Mouse (Mus musculus): ENCODE measurements around the gene BC005537.
"Not testable (repeated sequence)": the region's sequence is repeated elsewhere in the genome, so short reads cannot be mapped to it uniquely, and the experiment has no call there.

Gene BC005537

GRCm38 (mm10) chr13:24801308-24801921 lies at the start of gene BC005537:
Gene BC005537, plus strand, starts transcription at chr13:24801657.
- DNase-seq (ENCODE audit: low read depth) = no peak

- no peak for DNase-seq (ENCODE audit: low read depth)
Measured at GRCm38 (mm10) chr13:24756756-24757155, 44.7 kb upstream of the BC005537 start.

GRCm38 (mm10) chr13:24757820-24758564 lies 43.5 kb upstream of the BC005537 start:
- no peak for DNase-seq (ENCODE audit: low read depth)

- no peak for DNase-seq (ENCODE audit: low read depth)
Measured at GRCm38 (mm10) chr13:24759451-24759850, 42.0 kb upstream of the BC005537 start.

DNA sequence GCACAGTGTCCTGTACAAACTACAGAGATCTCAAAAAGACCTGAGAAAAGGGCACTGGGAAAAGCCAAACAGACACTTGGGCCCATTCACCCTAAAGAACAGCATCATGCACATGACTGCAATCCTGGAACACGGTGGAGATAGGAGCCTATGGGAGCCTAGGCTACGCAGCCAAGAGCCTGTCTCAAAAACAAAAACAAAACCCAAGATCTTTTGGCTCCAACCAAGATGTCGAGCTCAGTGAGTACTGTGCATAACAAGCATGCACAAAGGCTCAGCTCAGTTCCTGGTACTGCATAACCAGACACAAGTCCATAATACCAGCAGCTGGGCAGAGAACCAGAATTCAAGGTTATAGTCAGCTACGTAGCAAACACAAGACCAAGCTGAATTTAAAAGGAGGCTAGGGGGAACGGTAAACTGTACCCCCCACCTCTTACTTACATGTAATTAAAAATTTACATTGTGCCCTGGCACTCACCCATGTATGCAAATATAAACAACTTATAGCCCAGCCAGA lies 41.0 kb upstream of the BC005537 start:
- no peak for DNase-seq (ENCODE audit: low read depth)

DNA sequence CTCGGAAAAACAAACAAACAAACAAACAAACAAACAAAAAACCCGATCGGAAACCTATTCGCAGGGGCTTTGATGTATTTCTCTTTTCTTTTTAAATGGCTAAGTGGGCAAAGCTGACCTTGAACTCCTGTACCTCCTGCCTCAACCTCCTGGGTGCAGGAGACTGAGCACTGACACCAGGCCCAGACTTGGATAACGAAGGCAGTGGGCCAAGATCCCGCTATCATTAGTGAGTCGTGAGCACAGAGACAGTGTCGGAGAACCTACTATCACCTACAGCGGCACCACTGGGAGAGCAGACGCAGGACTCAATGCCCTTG lies 40.4 kb upstream of the BC005537 start:
- no peak for DNase-seq (ENCODE audit: low read depth)

GRCm38 (mm10) chr13:24761403-24762227 lies 39.8 kb upstream of the BC005537 start, which contains the start of gene Gmnn:
Gene Gmnn, minus strand, starts transcription at chr13:24761923.
- DNase-seq (ENCODE audit: low read depth) = peak; percentile 85

DNA sequence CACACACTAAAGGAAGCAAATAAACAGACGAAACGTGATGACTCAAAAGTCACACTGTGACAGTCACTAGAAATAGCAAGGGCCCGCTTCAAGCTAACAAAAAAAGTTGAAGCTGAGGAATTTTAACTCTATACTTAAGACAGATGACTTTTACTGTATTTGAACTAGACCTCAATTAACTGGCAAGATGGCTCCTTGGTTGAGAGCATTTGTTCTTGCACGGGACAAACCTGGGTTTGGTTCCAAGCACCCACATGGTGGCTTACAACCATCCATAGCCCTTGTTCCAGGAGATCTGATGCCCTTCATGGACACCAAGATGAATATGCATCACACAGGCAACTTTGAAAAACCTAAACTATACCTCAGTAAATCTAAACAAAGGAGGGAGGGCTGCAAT lies 39.2 kb upstream of the BC005537 start:
- DNase-seq (ENCODE audit: low read depth) = no peak

DNA sequence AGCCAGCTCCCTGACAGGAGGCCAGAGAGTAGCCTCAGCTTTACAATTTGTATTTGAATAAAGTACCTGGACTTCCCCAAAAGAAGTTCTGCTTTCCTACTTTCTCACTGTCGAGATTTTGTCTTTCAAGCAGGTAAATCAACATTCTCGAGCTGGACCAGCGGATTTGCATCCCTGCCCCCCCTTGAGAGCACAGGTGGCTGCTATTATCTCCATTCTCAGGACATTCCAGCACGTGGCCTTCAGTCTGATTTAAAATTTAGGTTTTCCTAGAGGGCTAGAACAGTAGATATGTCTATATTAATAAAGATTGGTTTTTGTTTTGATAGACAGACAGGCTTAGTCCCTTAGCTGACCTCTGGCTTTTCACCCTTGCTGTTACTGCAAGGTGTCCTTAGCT lies 33.6 kb upstream of the BC005537 start:
- not testable (repeated sequence) for DNase-seq (ENCODE audit: low read depth)

DNA sequence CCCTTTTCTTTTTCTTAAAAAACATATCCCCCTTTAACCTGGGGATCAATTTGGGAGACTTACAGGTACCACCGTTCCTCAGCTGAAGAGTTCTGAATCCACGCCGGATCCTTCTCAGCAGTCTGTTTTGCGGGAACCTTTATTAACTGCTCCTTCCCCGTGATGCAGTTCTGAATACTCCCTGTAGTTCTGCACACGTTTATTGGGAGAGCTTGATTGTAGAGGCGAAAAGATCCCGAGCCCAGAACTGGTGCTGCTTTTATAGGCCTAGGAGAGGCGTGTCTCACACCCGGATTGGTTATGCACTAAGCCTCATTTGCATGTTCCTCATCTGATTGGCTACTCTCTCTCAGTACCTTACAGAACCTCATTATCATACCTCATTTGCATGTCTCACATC lies 30.0 kb upstream of the BC005537 start:
- DNase-seq (ENCODE audit: low read depth) = not testable (repeated sequence)

DNA sequence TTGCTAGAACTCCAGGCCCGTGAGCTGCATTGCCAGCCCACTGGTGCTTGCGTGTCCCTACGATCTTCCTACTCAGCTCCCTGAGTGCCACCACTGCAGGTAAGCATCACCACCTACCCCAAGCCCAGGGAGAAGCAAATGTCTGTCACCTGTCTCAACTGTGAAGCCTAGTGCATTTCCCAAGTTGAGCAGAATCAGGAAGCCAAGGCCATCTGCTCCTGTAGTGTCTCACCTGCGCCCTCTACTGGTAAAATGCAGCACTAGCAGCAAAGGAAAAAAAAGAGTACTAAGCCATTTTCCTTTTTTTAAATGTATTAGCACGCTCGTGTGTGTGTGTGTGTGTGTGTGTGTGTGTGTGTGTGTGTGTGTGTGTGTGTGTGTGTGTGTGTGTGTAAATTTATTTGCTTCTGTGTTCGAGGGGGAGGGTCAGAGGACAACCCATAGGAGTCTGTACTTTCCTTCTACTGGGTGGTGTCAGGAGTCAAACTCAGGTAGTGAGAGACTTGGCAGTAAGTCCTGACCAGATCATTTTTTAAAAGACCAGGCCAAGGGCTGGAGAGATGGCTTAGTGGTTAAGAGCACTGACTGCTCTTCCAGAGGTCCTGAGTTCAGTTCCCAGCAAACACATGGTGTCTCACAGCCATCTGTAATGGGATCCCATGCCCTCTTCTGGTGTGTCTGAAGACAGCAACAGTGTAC lies 25.2 kb upstream of the BC005537 start:
- peak; percentile 73 for DNase-seq (ENCODE audit: low read depth)

DNA sequence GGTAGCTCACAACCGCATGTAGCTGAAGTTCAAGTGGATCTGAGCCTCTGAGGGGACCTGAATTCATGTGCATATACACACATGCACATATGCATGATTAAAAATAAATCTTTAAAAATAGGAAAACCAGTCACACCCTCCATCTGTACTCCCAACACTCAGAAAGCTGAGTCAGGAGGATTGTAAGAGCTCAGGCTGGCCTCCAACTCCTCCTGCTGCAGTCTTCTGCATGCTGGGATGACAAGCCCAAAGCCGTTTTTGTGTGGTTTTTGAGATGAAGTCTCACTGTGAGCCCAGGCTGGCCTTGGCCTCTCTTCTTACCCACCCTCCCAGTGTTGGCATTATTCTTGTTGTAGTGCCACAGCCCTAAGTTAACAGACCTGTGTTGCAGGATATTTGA lies 23.4 kb upstream of the BC005537 start:
- DNase-seq (ENCODE audit: low read depth) = no peak

DNA sequence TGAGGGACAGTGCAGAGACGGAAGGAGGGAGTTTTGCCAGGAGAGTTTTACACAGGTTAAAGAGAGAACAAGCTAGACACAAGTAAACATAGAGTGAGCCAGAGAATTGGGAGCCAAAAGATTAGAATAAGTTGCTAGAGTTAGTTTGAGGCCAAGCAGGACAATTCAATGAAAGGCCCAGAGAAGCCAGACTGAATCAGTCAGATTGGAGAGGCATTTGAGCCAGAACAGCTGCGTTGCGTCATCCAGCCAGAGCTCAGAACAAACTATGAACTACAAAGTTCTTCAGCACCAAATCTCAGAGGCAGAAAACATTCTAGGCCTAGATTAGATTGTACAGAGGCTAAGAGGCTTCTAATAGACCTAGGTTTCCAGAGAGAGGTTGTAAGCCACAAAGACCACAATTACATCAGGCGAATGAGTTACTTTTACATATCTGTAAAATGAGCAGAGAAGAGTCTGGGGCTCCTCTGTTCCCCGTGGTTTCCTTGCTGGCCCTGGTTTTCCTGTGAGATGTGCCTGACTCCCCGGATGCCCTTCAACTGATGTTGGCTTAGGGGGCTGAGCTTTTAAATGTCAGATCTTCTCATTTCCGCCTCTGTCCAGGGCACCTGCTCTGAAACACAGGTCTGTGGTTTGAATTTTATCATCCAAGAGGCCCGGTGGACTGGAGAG lies 22.6 kb upstream of the BC005537 start:
- DNase-seq (ENCODE audit: low read depth) = no peak

- no peak for DNase-seq (ENCODE audit: low read depth)
Measured at GRCm38 (mm10) chr13:24781916-24782315, 19.5 kb upstream of the BC005537 start.

GRCm38 (mm10) chr13:24786014-24786490 lies 15.4 kb upstream of the BC005537 start:
- no peak for DNase-seq (ENCODE audit: low read depth)

GRCm38 (mm10) chr13:24787477-24787876 lies 14.0 kb upstream of the BC005537 start:
- DNase-seq (ENCODE audit: low read depth) = no peak

- DNase-seq (ENCODE audit: low read depth) = peak; percentile 74
Measured at GRCm38 (mm10) chr13:24791349-24791748, 10.1 kb upstream of the BC005537 start.

DNA sequence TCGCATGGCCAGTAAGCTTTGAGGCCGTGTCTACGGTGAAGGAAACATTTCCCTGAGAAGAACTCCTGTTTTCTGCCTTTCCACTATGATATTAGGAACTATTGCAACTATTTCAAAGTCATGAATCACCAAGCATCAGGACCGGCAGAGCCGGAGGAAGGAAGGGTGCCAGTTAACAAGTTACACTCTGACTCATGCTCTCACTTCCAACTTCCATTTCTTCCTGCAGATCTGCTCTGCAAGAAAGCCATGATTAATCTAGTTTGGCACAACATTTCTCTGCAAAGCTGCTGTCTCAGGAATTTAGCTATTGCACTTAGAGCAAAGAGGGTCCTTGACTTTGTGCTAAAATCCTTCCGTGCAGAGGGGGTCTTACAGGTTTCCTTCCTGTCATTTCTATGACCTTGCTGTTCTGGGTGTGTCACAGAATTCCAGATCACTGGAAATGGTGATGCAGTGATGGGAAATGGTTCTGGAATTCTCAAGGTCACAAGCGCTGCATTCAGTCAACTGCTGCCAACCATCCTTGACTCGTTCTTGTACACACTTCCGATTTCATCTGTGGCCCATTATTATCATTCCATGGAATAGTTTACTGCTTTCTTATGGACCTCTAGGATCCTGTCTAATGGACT lies 8.9 kb upstream of the BC005537 start:
- no peak for DNase-seq (ENCODE audit: low read depth)

DNA sequence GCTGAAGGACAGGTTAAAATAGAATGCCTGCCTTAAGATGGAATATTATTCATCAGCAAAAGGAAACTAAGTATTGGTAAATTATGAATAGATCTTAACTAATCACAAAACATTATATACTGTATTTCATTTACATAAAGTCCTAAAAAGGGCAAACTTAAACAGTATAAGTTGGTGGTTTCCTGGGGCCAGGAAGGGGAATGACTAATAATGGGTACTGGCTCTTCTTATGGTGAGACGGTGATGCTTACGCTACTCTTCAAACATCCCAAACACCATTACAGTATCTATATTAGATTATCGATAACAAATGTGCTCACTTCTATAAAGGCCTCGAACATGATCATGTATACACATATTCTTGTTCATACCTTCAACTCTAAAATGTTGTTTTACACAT lies 2.8 kb upstream of the BC005537 start:
- DNase-seq (ENCODE audit: low read depth) = no peak

GRCm38 (mm10) chr13:24799378-24799777 lies 2.1 kb upstream of the BC005537 start:
- DNase-seq (ENCODE audit: low read depth) = no peak

All from c-Kit-positive CD71-negative TER-119-negative erythroid progenitor cells, embryonic 14.5 days (primary cell).